Mouse (Mus musculus) MEL (cell line): ENCODE data around the gene Klra9. TPM values are rescaled to one million over a fixed set of nuclear protein-coding genes. Genes with fewer than 3 reads are reported as not detected.
"Not testable (repeated sequence)": the region's sequence is repeated elsewhere in the genome, so short reads cannot be mapped to it uniquely, and the experiment has no call there.

Experiments used
- DNase-seq: peaks from one replicate; pipeline ENCODE4 v3.0.0; 2011; ENCODE audit warnings: low read depth, low spot score
- H3K27ac ChIP-seq: 2 replicates; pipeline ENCODE4 v1.5.1; 2012; ENCODE audit warnings: low read depth, mild to moderate bottlenecking, control low read depth, low read length, moderate library complexity; ENCODE audit not compliant: control insufficient read depth
- H3K27me3 ChIP-seq, 2 experiments: fragments of 150-350 bp in 1 of 2; sonication (generic) in 1 of 2; 2 replicates each; pipeline ENCODE4 v1.6.1; 2012; ENCODE audit warnings: low read length in 2 of 2, mild to moderate bottlenecking in 2 of 2, improper control_type of control experiment in 1 of 2, moderate library complexity in 1 of 2; ENCODE audit not compliant: insufficient read depth in 2 of 2, control insufficient read depth in 1 of 2
- H3K36me3 ChIP-seq, 2 experiments: 2 replicates each; pipeline ENCODE4 v1.6.1; 2012 to 2014; ENCODE audit warnings: low read length in 2 of 2, improper control_type of control experiment in 1 of 2, inconsistent platforms in 1 of 2, mild to moderate bottlenecking in 1 of 2; ENCODE audit not compliant: insufficient read depth in 2 of 2, control insufficient read depth in 1 of 2
- H3K4me1 ChIP-seq, 2 experiments: fragments of 150-350 bp in 1 of 2; sonication (generic) in 1 of 2; 2 replicates each; pipeline ENCODE4 v1.6.1; 2012; ENCODE audit warnings: low read length in 2 of 2, improper control_type of control experiment in 1 of 2, mild to moderate bottlenecking in 1 of 2; ENCODE audit not compliant: insufficient read depth in 2 of 2, control insufficient read depth in 1 of 2
- H3K4me3 ChIP-seq, 2 experiments: fragments of 150-350 bp in 1 of 2; sonication (generic) in 1 of 2; 2 replicates each; pipeline ENCODE4 v1.5.1; 2012; ENCODE audit warnings: low read depth in 2 of 2, low read length in 2 of 2, mild to moderate bottlenecking in 2 of 2, moderate library complexity in 2 of 2, control low read depth in 1 of 2, improper control_type of control experiment in 1 of 2; ENCODE audit not compliant: control insufficient read depth in 1 of 2, insufficient read depth in 1 of 2
- H3K79me2 ChIP-seq: 2 replicates; pipeline ENCODE4 v1.6.1; 2012; ENCODE audit warnings: mild to moderate bottlenecking, low read length, moderate library complexity; ENCODE audit not compliant: control insufficient read depth, poor library complexity, insufficient read depth
- H3K9ac ChIP-seq: 2 replicates; pipeline ENCODE4 v1.6.1; 2012; ENCODE audit warnings: low read depth, mild to moderate bottlenecking, control low read depth, low read length, moderate library complexity; ENCODE audit not compliant: control insufficient read depth, poor library complexity, severe bottlenecking
- H3K9me3 ChIP-seq: fragments of 150-350 bp; sonication (generic); replicated peaks from 2 replicates; pipeline ENCODE4 v1.6.1; 2012; ENCODE audit warnings: mild to moderate bottlenecking, low read length, improper control_type of control experiment, moderate library complexity; ENCODE audit not compliant: insufficient read depth
- BHLHE40 ChIP-seq: IDR thresholded peaks from 2 replicates; pipeline ENCODE4 v1.6.1; 2012; ENCODE audit warnings: low read depth, mild to moderate bottlenecking, inconsistent platforms, low read length, improper control_type of control experiment, borderline replicate concordance
- CHD1 ChIP-seq: IDR thresholded peaks from 2 replicates; pipeline ENCODE4 v1.6.1; 2012; ENCODE audit warnings: low read depth, mild to moderate bottlenecking, inconsistent platforms, low read length, improper control_type of control experiment
- E2F4 ChIP-seq: IDR thresholded peaks from 2 replicates; pipeline ENCODE4 v1.6.1; 2011; ENCODE audit warnings: low read depth, low read length, improper control_type of control experiment, borderline replicate concordance
- ETS1 ChIP-seq: IDR thresholded peaks from 2 replicates; pipeline ENCODE4 v1.6.1; 2012; ENCODE audit warnings: low read depth, mild to moderate bottlenecking, inconsistent platforms, low read length, improper control_type of control experiment, moderate library complexity
- GATA1 ChIP-seq: IDR thresholded peaks from 2 replicates; pipeline ENCODE4 v1.6.1; 2011; ENCODE audit warnings: low read depth, low read length, improper control_type of control experiment
- HCFC1 ChIP-seq: IDR thresholded peaks from 2 replicates; pipeline ENCODE4 v1.6.1; 2012; ENCODE audit warnings: low read depth, mild to moderate bottlenecking, inconsistent platforms, low read length, improper control_type of control experiment, moderate library complexity
- MAFK ChIP-seq: IDR thresholded peaks from 2 replicates; pipeline ENCODE4 v1.6.1; 2011; ENCODE audit warnings: low read depth, mild to moderate bottlenecking, low read length, improper control_type of control experiment, borderline replicate concordance
- MEF2A ChIP-seq: IDR thresholded peaks from 2 replicates; pipeline ENCODE4 v1.6.1; 2014; ENCODE audit warnings: low read depth, mild to moderate bottlenecking, inconsistent platforms, low read length, improper control_type of control experiment; ENCODE audit not compliant: poor library complexity, insufficient replicate concordance, severe bottlenecking; ENCODE audit errors: extremely low read depth
- MXI1 ChIP-seq: IDR thresholded peaks from 2 replicates; pipeline ENCODE4 v1.6.1; 2011; ENCODE audit warnings: mild to moderate bottlenecking, low read depth, low read length, improper control_type of control experiment
- MYC ChIP-seq: IDR thresholded peaks from 2 replicates; pipeline ENCODE4 v1.6.1; 2011; ENCODE audit warnings: low read depth, mild to moderate bottlenecking, low read length, improper control_type of control experiment, moderate library complexity
- NELFE ChIP-seq: IDR thresholded peaks from 2 replicates; pipeline ENCODE4 v1.6.1; 2011; ENCODE audit warnings: low read depth, low read length, improper control_type of control experiment
- POLR2A ChIP-seq, 2 experiments: IDR thresholded peaks; 2 replicates each; pipeline ENCODE4 v1.6.1; 2011 to 2012; ENCODE audit warnings: low read length in 2 of 2, mild to moderate bottlenecking in 2 of 2, control low read depth in 1 of 2, improper control_type of control experiment in 1 of 2, low read depth in 1 of 2, moderate library complexity in 1 of 2; ENCODE audit not compliant: control insufficient read depth in 1 of 2, insufficient read depth in 1 of 2, poor library complexity in 1 of 2
- POLR2AphosphoS2 ChIP-seq: IDR thresholded peaks from 2 replicates; pipeline ENCODE4 v1.6.1; 2011; ENCODE audit warnings: low read length, improper control_type of control experiment
- POLR2AphosphoS5 ChIP-seq: IDR thresholded peaks from 2 replicates; pipeline ENCODE4 v1.6.1; 2012; ENCODE audit warnings: low read depth, borderline replicate concordance, mild to moderate bottlenecking, inconsistent platforms, low read length, moderate library complexity, mixed read lengths
- RCOR1 ChIP-seq: IDR thresholded peaks from 2 replicates; pipeline ENCODE4 v1.6.1; 2012; ENCODE audit warnings: low read depth, mild to moderate bottlenecking, inconsistent platforms, low read length, improper control_type of control experiment
- SIN3A ChIP-seq: IDR thresholded peaks from 2 replicates; pipeline ENCODE4 v1.6.1; 2012; ENCODE audit warnings: low read length, improper control_type of control experiment, inconsistent platforms
- ZC3H11A ChIP-seq: IDR thresholded peaks from 2 replicates; pipeline ENCODE4 v1.6.1; 2012; ENCODE audit warnings: low read depth, mild to moderate bottlenecking, inconsistent platforms, low read length, improper control_type of control experiment
- polyA plus RNA-seq, 2 experiments: library from polyadenylated mRNA; stranded (reverse) in 1 of 2; unstranded in 1 of 2; fragments of >175 nt in 1 of 2; fragments of >200 nt in 1 of 2; gene quantifications; 2 replicates each; pipeline versions ENCODE4 v1.2.1 to v1.2.4; 2012; ENCODE audit warnings: low replicate concordance in 2 of 2, low read depth in 1 of 2; ENCODE audit not compliant: insufficient read length in 2 of 2, insufficient read depth in 1 of 2, missing spikeins in 1 of 2
- total RNA-seq: library from RNA; depleted of rRNA; stranded (reverse); fragments of 300-350 nt; gene quantifications from 2 replicates; pipeline ENCODE4 v1.2.3, GENCODE M21; 2012; rRNA removed

Gene Klra9
- total RNA-seq (not detected in 2 replicates), polyA plus RNA-seq (not detected)

DNA sequence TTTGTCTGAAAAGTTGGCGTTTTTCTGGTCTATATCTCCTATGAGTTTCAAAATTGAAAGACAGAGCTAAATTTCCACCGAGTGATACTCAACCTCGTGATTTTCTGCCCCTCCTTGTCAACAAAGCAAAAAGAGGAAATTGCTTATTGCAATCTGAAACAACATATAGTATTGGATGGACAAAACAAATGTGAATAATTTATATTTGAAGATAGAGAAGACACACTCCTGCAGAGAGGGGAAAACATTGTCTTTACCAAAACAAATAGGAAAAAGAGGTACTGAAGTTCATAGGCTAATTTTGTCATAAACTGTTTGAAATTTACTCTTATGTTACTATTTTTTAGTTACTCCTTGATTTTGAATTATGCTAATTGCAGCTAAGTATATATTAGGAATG, at the start of gene Klra9:
Klra9 (minus strand) TSS at position 101 of the 400 bp plus-strand sequence.
- DNase-seq, H3K9ac ChIP-seq: not testable (repeated sequence)

DNA sequence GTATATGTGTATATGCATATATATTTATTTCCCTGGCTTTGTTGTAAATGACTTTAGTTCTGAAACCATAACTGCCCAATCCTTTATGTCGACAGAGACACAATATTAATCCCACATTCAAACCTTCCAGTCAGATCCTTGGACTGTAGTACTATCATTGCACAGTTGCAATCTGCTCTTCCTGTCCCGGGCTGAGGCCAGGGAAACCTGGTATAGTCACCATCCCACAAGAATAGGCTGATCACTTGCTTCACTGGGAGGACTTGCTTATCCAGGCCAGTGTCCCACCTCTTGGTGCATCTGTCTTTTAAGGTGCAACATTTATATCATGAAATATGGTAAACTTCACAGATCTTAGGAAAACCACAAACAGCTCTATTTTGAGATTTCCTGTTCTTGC, 44.6 kb upstream of the Klra9 start:
- Histone ChIP-seq H3K27ac (no peak overlapping the region), H3K9me3 (no peaks in the 10 kb centered on the region), H3K4me3 (no peak overlapping the region), H3K9ac (no peak overlapping the region), H3K4me1 (peaks cover 0 to 2% of the 10 kb centered on the region in 2 experiments; a peak in 1 of 4 replicates), H3K27me3 (no peaks in the 10 kb centered on the region), H3K36me3 (no peaks in the 10 kb centered on the region)
- no peak for DNase-seq
- TF ChIP-seq MXI1: no peak
- no peak for TF ChIP-seq NELFE
- TF ChIP-seq POLR2A (IDR thresholded peaks at IDR 0.05; ENCODE audit: control insufficient read depth in 1 of 2, insufficient read depth in 1 of 2, low read depth in 1 of 2, low read length in 2 of 2, poor library complexity in 1 of 2): no peak
- no peak for TF ChIP-seq MEF2A
- TF ChIP-seq E2F4: no peak
- no peak for TF ChIP-seq ETS1
- no peak for TF ChIP-seq GATA1
- no peak for TF ChIP-seq POLR2AphosphoS5
- TF ChIP-seq BHLHE40: no peak
- TF ChIP-seq MAFK: no peak
- no peak for TF ChIP-seq POLR2AphosphoS2
- TF ChIP-seq CHD1: no peak
- TF ChIP-seq SIN3A: no peak
- no peak for TF ChIP-seq HCFC1
- no peak for TF ChIP-seq ZC3H11A
- no peak for TF ChIP-seq MYC
- TF ChIP-seq RCOR1: no peak
- TF ChIP-seq, all 39 proteins: peak for 0
- H3K79me2 ChIP-seq: no peaks in the 10 kb centered on the region

More for the DNA sequence above, at the start of gene Klra9:
- H3K27ac ChIP-seq, H3K79me2 ChIP-seq, H3K36me3 ChIP-seq, H3K27me3 ChIP-seq, H3K4me3 ChIP-seq, H3K4me1 ChIP-seq, H3K9me3 ChIP-seq: not testable (repeated sequence)
